Mouse (Mus musculus): ENCODE data around the gene Cycs. TPM values are rescaled to one million over a fixed set of nuclear protein-coding genes. Genes with fewer than 3 reads are reported as not detected.

The Cycs gene
- 66.5 and 78.7 TPM in 2 replicates for polyA plus RNA-seq (2014; fragmentation: Nextera tagmentation; extraction: Ambion mirVana)

DNA sequence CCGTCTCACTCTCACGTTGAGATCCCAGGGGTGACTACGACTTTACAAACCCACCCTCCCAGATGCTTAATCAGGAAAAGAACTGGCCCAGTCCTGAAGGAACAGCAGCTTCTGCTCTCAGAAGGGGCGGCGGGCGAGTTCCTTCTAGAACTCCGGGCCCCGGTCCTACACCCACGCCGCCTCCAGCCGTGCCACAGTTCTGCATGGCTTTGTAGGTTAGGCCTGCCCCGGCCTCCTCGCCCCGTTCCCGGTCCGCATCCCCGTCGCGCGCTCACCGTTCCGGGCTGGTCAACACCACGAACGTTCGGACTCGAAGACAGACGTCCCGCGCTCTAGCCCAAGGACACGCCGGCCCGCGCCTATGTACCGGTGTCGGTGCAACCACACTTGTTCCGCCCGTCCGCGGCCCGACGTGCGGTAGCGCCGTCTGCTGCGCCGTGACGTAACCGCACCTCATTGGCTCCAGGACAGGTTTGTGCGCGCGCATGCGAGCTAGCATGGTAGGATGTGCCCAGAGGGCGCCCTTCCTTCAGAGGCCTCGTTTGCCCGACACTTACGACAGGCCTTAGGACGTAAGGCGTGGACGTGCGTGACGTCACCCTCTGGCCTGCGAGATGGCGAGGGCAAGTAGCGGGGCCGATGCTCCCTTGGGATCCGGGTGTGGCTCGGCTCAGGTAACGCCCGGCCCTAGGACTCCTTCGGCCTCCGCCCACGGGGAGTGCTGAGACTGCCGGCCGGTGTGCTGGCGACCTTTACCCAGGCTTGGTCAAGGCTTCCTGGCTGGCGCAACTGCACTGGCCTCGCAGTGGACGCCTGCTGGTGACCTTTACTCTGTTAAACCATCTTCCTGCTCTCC, at the start of gene Cycs:
TSS of gene Cycs (minus strand) at position 398 of the 856 bp plus-strand sequence.
- Histone ChIP-seq H3K36me3 (ENCODE audit: control insufficient read depth, insufficient read depth, low read length) (peaks cover 17% of the 10 kb centered on the region), H3K4me3 (ENCODE audit: low read depth, low read length) (peak within 1 kb of the TSS; percentile 90), H3K27ac (ENCODE audit: low read depth) (peak within 1 kb of the TSS; percentile 86), H3K9me3 (ENCODE audit: control insufficient read depth, low read length) (no peaks in the 10 kb centered on the region), H3K27me3 (replicated peaks; ENCODE audit: control insufficient read depth, insufficient read depth, low read length) (no peaks in the 10 kb centered on the region), H3K9ac (ENCODE audit: low read length) (peak within 1 kb of the TSS; percentile 85), H3K4me1 (replicated peaks; ENCODE audit: control insufficient read depth, insufficient read depth, low read length) (0 out of 2 replicates have a peak, but pooled peaks cover 8% of the 10 kb centered on the region), H3K4me2 (ENCODE audit: low read length) (peak within 1 kb of the TSS; percentile 77)
- DNase-seq (ENCODE audit: low spot score) (peak; percentile 99), ATAC-seq (replicated peaks; ENCODE audit: low FRiP score, low TSS enrichment, low read depth) (peak; percentile 97)
- under 1% methylated on average over 78 of the region's 78 CpGs for WGBS

DNA sequence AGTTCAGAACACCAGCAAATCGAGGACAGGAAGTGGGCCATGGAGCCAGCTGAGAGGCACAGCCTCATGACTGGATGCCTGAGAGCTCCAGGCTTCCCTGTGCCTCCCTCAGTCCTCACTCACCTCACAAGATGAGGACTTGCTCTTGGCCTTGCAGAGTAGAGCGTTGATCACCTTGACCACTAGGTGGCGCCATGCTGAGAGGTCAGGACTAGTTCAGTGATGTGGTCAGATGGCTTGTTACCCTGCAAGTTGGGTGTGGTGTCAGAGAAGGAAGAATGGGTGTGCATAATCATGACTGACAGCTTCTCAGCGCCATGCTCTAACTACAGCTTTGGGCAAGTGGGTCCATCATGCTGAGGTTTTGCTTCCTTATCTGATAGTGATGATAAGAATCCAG, 35.3 kb upstream of the Cycs start:
- WGBS: 36% methylated on average over 4 of the region's 4 CpGs
- DNase-seq (ENCODE audit: low spot score): peak; percentile 64

DNA sequence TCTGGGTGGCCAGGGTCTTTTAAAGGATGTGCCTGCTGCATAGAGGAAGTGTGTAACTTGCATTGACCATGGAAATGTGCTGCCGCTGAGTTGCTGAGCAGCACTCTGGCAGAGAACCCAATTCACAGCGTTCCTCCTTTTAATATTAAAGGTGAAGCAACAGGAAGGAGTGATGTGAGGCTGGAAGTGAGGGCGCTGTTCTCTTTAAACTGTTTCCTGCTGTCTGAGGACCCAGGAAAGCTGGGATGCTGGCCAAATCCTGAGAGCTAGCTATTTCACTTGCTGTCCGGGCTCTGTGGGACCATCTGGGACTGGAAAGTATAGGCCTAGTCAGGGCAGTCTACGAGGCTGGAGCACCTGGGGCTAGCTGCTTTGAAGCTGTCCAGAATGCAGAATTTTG, 32.2 kb upstream of the Cycs start:
- Histone ChIP-seq H3K27ac (ENCODE audit: low read depth) (peak overlapping the region; percentile 55; the same call in 1 of the 2 replicates), H3K9me3 (ENCODE audit: control insufficient read depth, low read length) (0 out of 2 replicates have a peak, but pooled peaks cover 4% of the 10 kb centered on the region), H3K4me1 (replicated peaks; ENCODE audit: control insufficient read depth, insufficient read depth, low read length) (peaks cover 16% of the 10 kb centered on the region; the same call in 1 of the 2 replicates), H3K27me3 (replicated peaks; ENCODE audit: control insufficient read depth, insufficient read depth, low read length) (no peaks in the 10 kb centered on the region), H3K36me3 (ENCODE audit: control insufficient read depth, insufficient read depth, low read length) (no peaks in the 10 kb centered on the region), H3K4me3 (ENCODE audit: low read depth, low read length) (no peak overlapping the region), H3K4me2 (ENCODE audit: low read length) (no peak overlapping the region), H3K9ac (ENCODE audit: low read length) (no peak overlapping the region)
- peak; percentile 75 for DNase-seq (ENCODE audit: low spot score)
- ATAC-seq (replicated peaks; ENCODE audit: low FRiP score, low TSS enrichment, low read depth): no peak
- WGBS: 32% methylated on average over 5 of the region's 5 CpGs

More for the DNA sequence above, 35.3 kb upstream of the Cycs start:
- no peak overlapping the region for H3K9ac ChIP-seq (ENCODE audit: low read length)
- H3K27me3 ChIP-seq (replicated peaks; ENCODE audit: control insufficient read depth, insufficient read depth, low read length): no peaks in the 10 kb centered on the region
- no peak overlapping the region for H3K4me3 ChIP-seq (ENCODE audit: low read depth, low read length)
- H3K4me2 ChIP-seq (ENCODE audit: low read length): no peak overlapping the region
- ATAC-seq (replicated peaks; ENCODE audit: low FRiP score, low TSS enrichment, low read depth): no peak
- no peak overlapping the region for H3K27ac ChIP-seq (ENCODE audit: low read depth)
- H3K4me1 ChIP-seq (replicated peaks; ENCODE audit: control insufficient read depth, insufficient read depth, low read length): peaks cover 12% of the 10 kb centered on the region; the same call in 1 of the 2 replicates
- no peaks in the 10 kb centered on the region for H3K36me3 ChIP-seq (ENCODE audit: control insufficient read depth, insufficient read depth, low read length)
- H3K9me3 ChIP-seq (ENCODE audit: control insufficient read depth, low read length): no peaks in the 10 kb centered on the region

DNA sequence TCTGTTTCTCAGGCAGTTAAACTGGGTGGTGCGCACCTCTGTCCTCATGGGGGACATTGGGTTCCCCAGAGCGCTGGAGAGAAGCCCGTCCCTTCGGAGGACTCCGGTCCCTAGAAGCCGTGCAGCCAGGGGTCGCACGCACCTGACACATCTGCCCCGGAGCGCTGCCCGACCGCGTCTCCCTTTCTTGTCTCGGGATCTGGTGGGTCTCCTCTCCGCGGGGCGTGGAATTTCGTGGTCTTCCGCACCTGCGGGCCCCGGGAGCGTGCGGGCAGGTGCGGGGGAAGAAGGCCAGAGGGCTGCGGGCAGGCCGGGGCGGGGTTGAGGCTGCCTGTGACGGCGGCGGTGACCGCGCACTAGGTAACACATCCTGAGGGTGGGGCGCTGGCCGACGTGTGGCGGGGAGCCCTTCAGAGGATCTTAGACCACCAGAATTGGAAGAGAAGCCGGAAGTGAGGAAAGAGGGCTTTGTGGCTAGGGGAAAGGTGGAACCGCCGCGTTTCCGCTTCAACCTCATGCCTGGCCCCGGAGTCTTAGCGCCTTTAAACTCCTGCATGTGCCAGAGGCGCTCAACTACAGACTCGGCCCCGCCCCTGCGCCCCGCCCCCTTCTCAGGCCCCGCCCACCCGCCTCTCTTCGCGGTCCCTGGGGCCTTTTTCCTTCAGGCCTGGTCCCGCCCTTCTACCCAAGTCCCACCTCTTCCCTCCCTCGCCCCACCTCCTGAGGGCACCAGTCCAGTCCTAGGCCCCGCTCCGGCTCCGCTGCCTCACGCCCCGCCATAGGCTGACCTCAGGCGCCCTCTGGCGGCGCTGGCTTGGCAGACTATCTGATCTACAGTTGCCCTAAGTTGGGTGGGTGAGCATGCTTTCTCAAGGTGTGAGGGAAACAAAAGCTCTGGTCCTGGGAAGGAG, 30.2 kb upstream of the Cycs start, which contains the start of gene 4921507P07Rik:
TSS of gene 4921507P07Rik (minus strand) at position 332 of the 911 bp plus-strand sequence.
- peaks cover 16% of the 10 kb centered on the region; the same call in 1 of the 2 replicates for H3K4me1 ChIP-seq (replicated peaks; ENCODE audit: control insufficient read depth, insufficient read depth, low read length)
- peak within 1 kb of the TSS; percentile 99 for H3K4me2 ChIP-seq (ENCODE audit: low read length)
- ATAC-seq (replicated peaks; ENCODE audit: low FRiP score, low TSS enrichment, low read depth) (peak; percentile 98), DNase-seq (ENCODE audit: low spot score) (peak; percentile 94)
- no peak within 1 kb of the TSS; the same call in 1 of the 2 replicates for H3K27ac ChIP-seq (ENCODE audit: low read depth)
- H3K9ac ChIP-seq (ENCODE audit: low read length): peak within 1 kb of the TSS; percentile 49
- WGBS: under 1% methylated on average over 61 of the region's 62 CpGs
- peak within 1 kb of the TSS; percentile 55 for H3K4me3 ChIP-seq (ENCODE audit: low read depth, low read length)
- no peaks in the 10 kb centered on the region for H3K27me3 ChIP-seq (replicated peaks; ENCODE audit: control insufficient read depth, insufficient read depth, low read length)
- 0 out of 2 replicates have a peak, but pooled peaks cover 4% of the 10 kb centered on the region for H3K9me3 ChIP-seq (ENCODE audit: control insufficient read depth, low read length)
- H3K36me3 ChIP-seq (ENCODE audit: control insufficient read depth, insufficient read depth, low read length): no peaks in the 10 kb centered on the region

DNA sequence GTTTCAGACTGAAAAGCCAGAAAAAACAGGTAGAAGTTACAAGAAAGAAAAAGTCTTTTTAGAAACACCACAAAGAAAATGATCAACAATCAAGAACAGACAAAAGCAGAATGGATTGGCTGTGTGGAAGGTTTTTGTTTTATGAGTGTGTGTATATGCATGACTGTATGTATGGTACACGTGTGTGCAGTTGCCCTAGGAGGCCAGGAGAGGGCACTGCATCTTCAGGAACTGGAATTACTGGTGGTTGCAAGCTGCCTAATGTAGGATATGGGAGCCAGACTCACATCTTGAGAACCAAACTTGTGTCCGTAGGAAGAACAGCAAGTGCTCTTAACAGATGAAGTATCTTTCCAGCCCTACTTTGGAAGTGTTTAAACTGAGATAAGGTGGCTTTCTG, 28.0 kb upstream of the Cycs start:
- no peak for DNase-seq (ENCODE audit: low spot score)
- H3K36me3 ChIP-seq (ENCODE audit: control insufficient read depth, insufficient read depth, low read length): no peaks in the 10 kb centered on the region
- no peaks in the 10 kb centered on the region for H3K27me3 ChIP-seq (replicated peaks; ENCODE audit: control insufficient read depth, insufficient read depth, low read length)
- 0 out of 2 replicates have a peak, but pooled peaks cover 4% of the 10 kb centered on the region for H3K9me3 ChIP-seq (ENCODE audit: control insufficient read depth, low read length)
- H3K27ac ChIP-seq (ENCODE audit: low read depth): no peak overlapping the region
- H3K4me1 ChIP-seq (replicated peaks; ENCODE audit: control insufficient read depth, insufficient read depth, low read length): peaks cover 16% of the 10 kb centered on the region; the same call in 1 of the 2 replicates
- no peak for ATAC-seq (replicated peaks; ENCODE audit: low FRiP score, low TSS enrichment, low read depth)
- H3K4me3 ChIP-seq (ENCODE audit: low read depth, low read length): no peak overlapping the region
- no peak overlapping the region for H3K4me2 ChIP-seq (ENCODE audit: low read length)
- no peak overlapping the region for H3K9ac ChIP-seq (ENCODE audit: low read length)
- WGBS: 91% methylated on average over 2 of the region's 2 CpGs

DNA sequence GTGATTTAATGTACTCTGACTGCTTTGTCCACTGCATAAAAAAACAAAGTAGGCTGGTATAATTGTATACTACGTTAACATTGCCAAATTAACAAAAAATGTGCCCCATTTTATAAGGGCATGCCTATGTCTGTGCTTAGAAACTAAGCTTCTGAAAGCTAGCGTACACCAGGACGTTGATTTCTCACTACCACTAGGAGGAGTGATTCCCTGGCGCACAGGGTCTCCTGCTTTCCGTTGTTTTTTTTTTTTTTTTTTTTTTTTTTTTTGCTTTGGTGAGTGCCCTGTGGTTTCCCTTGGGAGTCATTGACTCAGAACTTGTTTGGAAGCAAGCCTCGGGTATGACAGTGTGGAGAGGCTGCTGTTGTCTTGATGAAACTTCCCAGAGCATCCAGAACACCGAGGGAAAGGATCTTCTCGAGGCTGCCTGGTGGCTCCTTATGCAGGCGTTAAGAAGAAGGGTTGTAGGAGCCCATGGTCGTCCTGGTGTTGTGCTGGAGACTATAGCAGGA, 27.1 kb upstream of the Cycs start:
- no peaks in the 10 kb centered on the region for H3K27me3 ChIP-seq (replicated peaks; ENCODE audit: control insufficient read depth, insufficient read depth, low read length)
- H3K4me3 ChIP-seq (ENCODE audit: low read depth, low read length): no peak overlapping the region
- no peak overlapping the region for H3K9ac ChIP-seq (ENCODE audit: low read length)
- H3K4me1 ChIP-seq (replicated peaks; ENCODE audit: control insufficient read depth, insufficient read depth, low read length): peaks cover 15% of the 10 kb centered on the region; the same call in 1 of the 2 replicates
- no peaks in the 10 kb centered on the region for H3K36me3 ChIP-seq (ENCODE audit: control insufficient read depth, insufficient read depth, low read length)
- H3K9me3 ChIP-seq (ENCODE audit: control insufficient read depth, low read length): 0 out of 2 replicates have a peak, but pooled peaks cover 4% of the 10 kb centered on the region
- no peak overlapping the region for H3K27ac ChIP-seq (ENCODE audit: low read depth)
- no peak overlapping the region for H3K4me2 ChIP-seq (ENCODE audit: low read length)
- DNase-seq (ENCODE audit: low spot score) (no peak), ATAC-seq (replicated peaks; ENCODE audit: low FRiP score, low TSS enrichment, low read depth) (no peak)
- WGBS: 60% methylated on average over 10 of the region's 10 CpGs

DNA sequence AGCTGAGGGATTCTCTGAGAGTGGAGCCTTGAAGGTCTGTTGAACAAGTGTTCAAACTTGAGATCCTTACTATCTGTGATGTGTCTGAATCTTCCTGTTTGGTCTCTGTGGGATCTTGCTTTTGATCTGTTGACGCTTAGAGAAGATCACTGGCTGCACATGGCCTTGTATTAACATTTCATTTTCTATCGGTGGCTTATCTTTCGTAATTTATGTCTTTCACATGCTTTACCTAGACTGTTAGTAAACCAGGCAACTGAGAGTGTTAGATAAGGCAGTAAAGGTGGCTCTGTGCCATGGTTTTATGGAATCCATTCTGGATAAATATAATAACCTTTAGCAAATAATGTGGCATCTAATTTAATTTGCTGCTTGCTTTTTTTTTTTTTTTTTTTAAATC, 23.9 kb upstream of the Cycs start:
- H3K9me3 ChIP-seq (ENCODE audit: control insufficient read depth, low read length): 0 out of 2 replicates have a peak, but pooled peaks cover 4% of the 10 kb centered on the region
- WGBS: 71% methylated on average over 3 of the region's 3 CpGs
- no peaks in the 10 kb centered on the region for H3K27me3 ChIP-seq (replicated peaks; ENCODE audit: control insufficient read depth, insufficient read depth, low read length)
- H3K4me3 ChIP-seq (ENCODE audit: low read depth, low read length): no peak overlapping the region
- no peaks in the 10 kb centered on the region for H3K36me3 ChIP-seq (ENCODE audit: control insufficient read depth, insufficient read depth, low read length)
- DNase-seq (ENCODE audit: low spot score) (no peak), ATAC-seq (replicated peaks; ENCODE audit: low FRiP score, low TSS enrichment, low read depth) (no peak)
- H3K27ac ChIP-seq (ENCODE audit: low read depth): no peak overlapping the region
- H3K4me1 ChIP-seq (replicated peaks; ENCODE audit: control insufficient read depth, insufficient read depth, low read length): 0 out of 2 replicates have a peak, but pooled peaks cover 6% of the 10 kb centered on the region
- no peak overlapping the region for H3K9ac ChIP-seq (ENCODE audit: low read length)
- H3K4me2 ChIP-seq (ENCODE audit: low read length): no peak overlapping the region

DNA sequence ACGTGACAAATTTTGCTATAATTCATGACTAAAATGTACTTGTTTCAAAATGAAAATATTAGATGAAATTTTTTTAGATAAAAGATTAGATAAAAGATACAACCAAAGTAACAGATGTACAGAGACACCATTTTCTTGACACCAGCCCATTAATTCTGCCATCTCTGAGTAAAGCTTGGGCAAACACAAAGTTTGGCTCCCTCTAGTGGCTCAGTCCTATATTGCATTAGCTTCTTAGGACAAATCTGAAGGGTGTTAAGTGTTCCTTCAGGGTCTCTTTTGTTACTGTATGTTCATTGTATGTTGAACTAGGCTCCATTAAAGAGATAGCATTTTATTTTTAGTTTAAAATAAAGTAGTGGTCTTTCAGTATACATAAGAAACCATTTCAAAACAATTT, 21.9 kb upstream of the Cycs start:
- no peaks in the 10 kb centered on the region for H3K9me3 ChIP-seq (ENCODE audit: control insufficient read depth, low read length)
- no peak for ATAC-seq (replicated peaks; ENCODE audit: low FRiP score, low TSS enrichment, low read depth)
- H3K4me2 ChIP-seq (ENCODE audit: low read length): no peak overlapping the region
- H3K36me3 ChIP-seq (ENCODE audit: control insufficient read depth, insufficient read depth, low read length): no peaks in the 10 kb centered on the region
- WGBS: 95% methylated on average over 1 of the region's 1 CpGs
- 0 out of 2 replicates have a peak, but pooled peaks cover 9% of the 10 kb centered on the region for H3K4me1 ChIP-seq (replicated peaks; ENCODE audit: control insufficient read depth, insufficient read depth, low read length)
- no peaks in the 10 kb centered on the region for H3K27me3 ChIP-seq (replicated peaks; ENCODE audit: control insufficient read depth, insufficient read depth, low read length)
- no peak overlapping the region for H3K4me3 ChIP-seq (ENCODE audit: low read depth, low read length)
- no peak for DNase-seq (ENCODE audit: low spot score)
- no peak overlapping the region for H3K27ac ChIP-seq (ENCODE audit: low read depth)
- no peak overlapping the region for H3K9ac ChIP-seq (ENCODE audit: low read length)

All from intestine, embryonic 14.5 days (tissue).